Mouse (Mus musculus) midbrain, postnatal 0 days (tissue): ENCODE data around the gene Tmem102. TPM values are rescaled to one million over a fixed set of nuclear protein-coding genes. Genes with fewer than 3 reads are reported as not detected.

Source experiments
- ATAC-seq: fragments of 200-750 bp; cut with Nextera tagmentation; 2 replicates; pipeline ENCODE4 v1.8.0; 2017; ENCODE audit warnings: moderate number of reproducible peaks, mild to moderate bottlenecking, moderate TSS enrichment, moderate library complexity; ENCODE audit not compliant: low FRiP score
- DNase-seq: peaks from one replicate; pipeline ENCODE4 v3.0.0-alpha.2; 2015; ENCODE audit warnings: low spot score
- H3K27ac ChIP-seq: fragments of 300-500 bp; sonication (generic); 2 replicates; pipeline ENCODE4 v1.5.1; 2014; ENCODE audit warnings: low read depth, mild to moderate bottlenecking, low read length, mixed read lengths
- H3K27me3 ChIP-seq: fragments of 300-500 bp; sonication (generic); 2 replicates; pipeline ENCODE4 v1.6.1; 2014; ENCODE audit warnings: low read length, control low read depth, mixed read lengths; ENCODE audit not compliant: insufficient read depth
- H3K36me3 ChIP-seq: fragments of 300-500 bp; sonication (generic); 2 replicates; pipeline ENCODE4 v1.6.1; 2014; ENCODE audit warnings: low read length, control low read depth, mixed read lengths; ENCODE audit not compliant: insufficient read depth
- H3K4me1 ChIP-seq: fragments of 300-500 bp; sonication (generic); 2 replicates; pipeline ENCODE4 v1.6.1; 2014; ENCODE audit warnings: mild to moderate bottlenecking, control low read depth, antibody characterized with exemption, low read length, mixed read lengths; ENCODE audit not compliant: insufficient read depth
- H3K4me2 ChIP-seq: fragments of 300-500 bp; sonication (generic); 2 replicates; pipeline ENCODE4 v1.6.1; 2014; ENCODE audit warnings: low read depth, mild to moderate bottlenecking, low read length, mixed read lengths; ENCODE audit not compliant: poor library complexity, severe bottlenecking
- H3K4me3 ChIP-seq: fragments of 300-500 bp; sonication (generic); 2 replicates; pipeline ENCODE4 v1.5.1; 2014; ENCODE audit warnings: low read depth, mild to moderate bottlenecking, low read length, moderate library complexity
- H3K9ac ChIP-seq: fragments of 300-500 bp; sonication (generic); replicated peaks from 2 replicates; pipeline ENCODE4 v1.6.1; 2014; ENCODE audit warnings: mild to moderate bottlenecking, low read length, moderate library complexity, mixed read lengths; ENCODE audit not compliant: poor library complexity, severe bottlenecking
- H3K9me3 ChIP-seq: fragments of 300-500 bp; sonication (generic); 2 replicates; pipeline ENCODE4 v1.6.1; 2016; ENCODE audit warnings: low read length, control low read depth
- CTCF ChIP-seq: IDR thresholded peaks from 2 replicates; pipeline ENCODE4 v1.5.1; 2016; ENCODE audit warnings: antibody characterized with exemption, mild to moderate bottlenecking
- WGBS: fragments of 180-500 bp; shearing (Covaris S2); extraction: QIAGEN DNeasy Blood & Tissue Kit; methylation state at CpG from one replicate; pipeline ENCODE4 v1.1.7; 2014; 5-methylcytosine and 5-hydroxymethylcytosine counted together
- polyA plus RNA-seq: library from polyadenylated mRNA; unstranded; fragments of >200 nt; fragmentation: Nextera tagmentation; extraction: Ambion mirVana; gene quantifications from 2 replicates; pipeline ENCODE4 v1.2.1, GENCODE M21; 2015
- total RNA-seq: library from RNA; depleted of rRNA; stranded (reverse); fragments of >200 nt; gene quantifications from 2 replicates; pipeline ENCODE4 v1.2.3, GENCODE M21; 2014

Gene Tmem102
- total and polyA plus RNA-seq, 2 experiments from 2014 or later: 0.16 to 0.94 TPM

DNA sequence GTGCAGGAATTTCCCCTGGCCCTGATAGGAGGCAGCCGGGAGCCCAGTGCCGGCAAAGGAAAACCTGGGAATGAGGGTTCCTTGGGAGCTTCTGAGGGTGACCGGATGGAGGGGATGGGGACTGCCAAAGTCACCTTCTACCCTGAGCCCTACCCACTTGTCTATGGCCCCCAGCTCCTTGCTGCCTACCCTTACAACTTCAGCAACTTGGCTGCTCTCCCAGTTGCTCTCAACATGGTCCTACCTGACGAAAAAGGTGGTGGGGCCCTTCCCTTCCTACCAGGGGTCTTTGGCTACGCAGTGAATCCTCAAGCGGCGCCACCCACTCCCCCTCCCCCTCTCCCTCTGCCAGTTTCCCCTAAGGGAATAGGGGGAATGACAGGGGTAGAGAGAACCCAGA lies 26.4 kb downstream of the Tmem102 start:
- H3K27ac ChIP-seq: no peak overlapping the region
- H3K27me3 ChIP-seq: no peaks in the 10 kb centered on the region
- no peak for ATAC-seq
- no peaks in the 10 kb centered on the region for H3K9me3 ChIP-seq
- TF ChIP-seq CTCF: no peak
- H3K4me3 ChIP-seq: no peak overlapping the region
- WGBS: 59% methylated on average over 7 of the region's 7 CpGs
- H3K4me2 ChIP-seq: no peak overlapping the region
- H3K36me3 ChIP-seq: peaks cover 20% of the 10 kb centered on the region; the same call in 1 of the 2 replicates
- no peaks in the 10 kb centered on the region for H3K4me1 ChIP-seq
- H3K9ac ChIP-seq: no peak overlapping the region
- DNase-seq: no peak

- no peak for TF ChIP-seq CTCF
- WGBS: 73% methylated on average over 23 of the region's 23 CpGs
- no peaks in the 10 kb centered on the region for H3K27me3 ChIP-seq
- no peaks in the 10 kb centered on the region for H3K9me3 ChIP-seq
- no peak for ATAC-seq
- DNase-seq: no peak
- no peaks in the 10 kb centered on the region for H3K4me1 ChIP-seq
- no peak overlapping the region for H3K4me2 ChIP-seq
- no peak overlapping the region for H3K4me3 ChIP-seq
- H3K27ac ChIP-seq: no peak overlapping the region
- peaks cover 20% of the 10 kb centered on the region; the same call in 1 of the 2 replicates for H3K36me3 ChIP-seq
- no peak overlapping the region for H3K9ac ChIP-seq
These were observed 27.0 kb downstream of the Tmem102 start for GRCm38 (mm10) chr11:69778258-69778982.

DNA sequence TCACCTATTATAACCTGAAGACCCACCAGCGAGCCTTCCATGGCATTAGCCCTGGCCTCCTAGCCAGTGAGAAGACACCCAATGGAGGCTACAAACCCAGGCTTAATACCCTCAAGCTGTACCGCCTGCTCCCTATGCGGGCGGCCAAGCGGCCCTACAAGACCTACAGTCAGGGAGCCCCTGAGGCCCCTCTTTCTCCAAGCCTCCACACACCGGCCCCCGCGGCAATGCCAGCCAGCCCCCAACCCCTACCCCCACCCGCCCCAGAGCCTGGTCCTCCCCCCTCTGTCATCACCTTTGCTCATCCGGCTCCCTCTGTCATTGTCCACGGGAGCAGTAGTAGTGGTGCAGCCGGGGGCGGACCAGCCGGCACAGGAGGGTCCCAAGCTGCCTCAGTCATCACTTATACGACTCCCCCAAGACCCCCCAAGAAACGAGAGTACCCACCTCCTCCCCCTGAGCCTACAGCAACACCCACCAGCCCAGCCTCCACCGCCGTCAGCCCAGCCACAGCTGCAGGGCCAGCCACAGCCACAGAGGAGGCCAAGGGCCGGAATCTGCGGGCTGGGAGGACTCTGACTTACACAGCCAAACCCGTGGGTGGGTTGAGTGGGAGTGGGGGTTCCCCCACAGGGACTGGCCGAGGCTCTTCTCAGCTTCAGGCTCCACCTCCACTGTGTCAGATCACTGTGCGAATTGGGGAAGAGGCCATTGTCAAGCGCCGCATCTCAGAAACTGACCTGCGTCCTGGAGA lies 27.7 kb downstream of the Tmem102 start:
- no peak overlapping the region for H3K4me3 ChIP-seq

GRCm38 (mm10) chr11:69776488-69776887 lies 28.9 kb downstream of the Tmem102 start:
- WGBS: 89% methylated on average over 20 of the region's 20 CpGs
- H3K27ac ChIP-seq: no peak overlapping the region
- no peak for DNase-seq
- H3K4me3 ChIP-seq: no peak overlapping the region
- ATAC-seq: no peak
- H3K4me1 ChIP-seq: no peaks in the 10 kb centered on the region
- no peak overlapping the region for H3K9ac ChIP-seq
- no peak overlapping the region for H3K4me2 ChIP-seq
- H3K27me3 ChIP-seq: no peaks in the 10 kb centered on the region
- no peak for TF ChIP-seq CTCF
- H3K9me3 ChIP-seq: no peaks in the 10 kb centered on the region
- peaks cover 20% of the 10 kb centered on the region; the same call in 1 of the 2 replicates for H3K36me3 ChIP-seq

More for the DNA sequence above, 27.7 kb downstream of the Tmem102 start:
- H3K4me1 ChIP-seq: no peaks in the 10 kb centered on the region
- TF ChIP-seq CTCF: no peak
- no peaks in the 10 kb centered on the region for H3K9me3 ChIP-seq
- WGBS: 62% methylated on average over 25 of the region's 26 CpGs
- no peaks in the 10 kb centered on the region for H3K27me3 ChIP-seq
- no peak overlapping the region for H3K4me2 ChIP-seq
- no peak for ATAC-seq
- DNase-seq: no peak
- peaks cover 20% of the 10 kb centered on the region; the same call in 1 of the 2 replicates for H3K36me3 ChIP-seq
- H3K27ac ChIP-seq: no peak overlapping the region
- H3K9ac ChIP-seq: no peak overlapping the region

GRCm38 (mm10) chr11:69775716-69776115 lies 29.7 kb downstream of the Tmem102 start:
- ATAC-seq: no peak
- no peaks in the 10 kb centered on the region for H3K27me3 ChIP-seq
- H3K4me2 ChIP-seq: no peak overlapping the region
- 74% methylated on average over 10 of the region's 10 CpGs for WGBS
- no peak overlapping the region for H3K9ac ChIP-seq
- H3K4me3 ChIP-seq: no peak overlapping the region
- peaks cover 20% of the 10 kb centered on the region; the same call in 1 of the 2 replicates for H3K36me3 ChIP-seq
- no peak for DNase-seq
- no peak overlapping the region for H3K27ac ChIP-seq
- no peaks in the 10 kb centered on the region for H3K9me3 ChIP-seq
- no peaks in the 10 kb centered on the region for H3K4me1 ChIP-seq
- no peak for TF ChIP-seq CTCF

GRCm38 (mm10) chr11:69774961-69775360 lies 30.5 kb downstream of the Tmem102 start:
- no peak for TF ChIP-seq CTCF
- no peaks in the 10 kb centered on the region for H3K4me1 ChIP-seq
- H3K27me3 ChIP-seq: no peaks in the 10 kb centered on the region
- H3K4me3 ChIP-seq: no peak overlapping the region
- DNase-seq (no peak), ATAC-seq (no peak)
- H3K4me2 ChIP-seq: no peak overlapping the region
- no peak overlapping the region for H3K27ac ChIP-seq
- no peaks in the 10 kb centered on the region for H3K9me3 ChIP-seq
- H3K36me3 ChIP-seq: peaks cover 20% of the 10 kb centered on the region; the same call in 1 of the 2 replicates
- no peak overlapping the region for H3K9ac ChIP-seq
- WGBS: 50% methylated on average over 5 of the region's 5 CpGs
